Mouse (Mus musculus) thymus, adult 2 months (tissue): ENCODE measurements around the gene Serpina3g. TPM values are rescaled to one million over a fixed set of nuclear protein-coding genes. Genes with fewer than 3 reads are reported as not detected.

Experiments
- DNase-seq: peaks from one replicate; pipeline ENCODE4 v3.0.0; 2021
- H3K27ac ChIP-seq: fragments of 200-500 bp; 2 replicates; pipeline ENCODE4 v1.5.1; 2012; ENCODE audit warnings: low read length, control low read depth; ENCODE audit not compliant: control insufficient read depth, insufficient read depth
- H3K27me3 ChIP-seq: fragments of 200-500 bp; 2 replicates; pipeline ENCODE4 v1.6.1; 2012; ENCODE audit warnings: mild to moderate bottlenecking, low read length, moderate library complexity, mixed read lengths; ENCODE audit not compliant: control insufficient read depth, insufficient read depth
- H3K36me3 ChIP-seq: fragments of 200-500 bp; 2 replicates; pipeline ENCODE4 v1.6.1; 2012; ENCODE audit warnings: mild to moderate bottlenecking, low read length, moderate library complexity; ENCODE audit not compliant: control insufficient read depth, insufficient read depth
- H3K4me1 ChIP-seq: fragments of 200-500 bp; replicated peaks from 2 replicates; pipeline ENCODE4 v1.6.1; 2012; ENCODE audit warnings: low read length; ENCODE audit not compliant: control insufficient read depth, insufficient read depth
- H3K4me3 ChIP-seq: fragments of 200-500 bp; 2 replicates; pipeline ENCODE4 v1.5.1; 2012; ENCODE audit warnings: mild to moderate bottlenecking, low read length, control low read depth, moderate library complexity; ENCODE audit not compliant: control insufficient read depth, insufficient read depth
- CTCF ChIP-seq: fragments of 200-500 bp; IDR thresholded peaks from 2 replicates; pipeline ENCODE4 v1.5.1; 2012; ENCODE audit warnings: mild to moderate bottlenecking, control low read depth, low read length, moderate library complexity, borderline replicate concordance; ENCODE audit not compliant: control insufficient read depth, poor library complexity, insufficient read depth; ENCODE audit errors: extremely low read depth
- POLR2A ChIP-seq: fragments of 200-500 bp; IDR thresholded peaks from 2 replicates; pipeline ENCODE4 v1.6.1; 2012; ENCODE audit warnings: mild to moderate bottlenecking, low read length, control low read depth, moderate library complexity; ENCODE audit not compliant: control insufficient read depth, poor library complexity, insufficient read depth; ENCODE audit errors: extremely low read depth
- WGBS: fragments of 180-500 bp; shearing (Covaris S2); methylation state at CpG from one replicate; pipeline ENCODE4 v1.1.7; 2018; 5-methylcytosine and 5-hydroxymethylcytosine counted together
- polyA plus RNA-seq: library from polyadenylated mRNA; depleted of rRNA; stranded (reverse); fragments of >200 nt; gene quantifications from 2 replicates; pipeline ENCODE4 v1.2.3, GENCODE M21; 2012; rRNA removed

The Serpina3g gene
- 41.7 and 54.4 TPM in 2 replicates for polyA plus RNA-seq

GRCm38 (mm10) chr12:104235915-104236314, at the start of gene Serpina3g:
Gene Serpina3g (plus strand): TSS chr12:104236245.
- DNase-seq: no peak
- H3K27me3 ChIP-seq: no peaks in the 10 kb centered on the region
- no peak for TF ChIP-seq POLR2A
- no peak for TF ChIP-seq CTCF
- no peaks in the 10 kb centered on the region for H3K4me1 ChIP-seq
- 4% methylated on average over 5 of the region's 5 CpGs for WGBS
- H3K36me3 ChIP-seq: no peaks in the 10 kb centered on the region
- no peak within 1 kb of the TSS for H3K4me3 ChIP-seq
- H3K27ac ChIP-seq: no peak within 1 kb of the TSS

GRCm38 (mm10) chr12:104189246-104189645, 46.8 kb upstream of the Serpina3g start:
- Histone ChIP-seq H3K27me3 (no peaks in the 10 kb centered on the region), H3K4me1 (no peaks in the 10 kb centered on the region), H3K4me3 (no peak overlapping the region), H3K27ac (no peak overlapping the region), H3K36me3 (no peaks in the 10 kb centered on the region)
- WGBS: 94% methylated on average over 2 of the region's 2 CpGs
- TF ChIP-seq POLR2A: no peak
- TF ChIP-seq CTCF: no peak
- DNase-seq: no peak

GRCm38 (mm10) chr12:104190852-104191251, 45.2 kb upstream of the Serpina3g start:
- no peaks in the 10 kb centered on the region for H3K27me3 ChIP-seq
- H3K27ac ChIP-seq: no peak overlapping the region
- TF ChIP-seq CTCF (no peak), POLR2A (no peak)
- no peaks in the 10 kb centered on the region for H3K36me3 ChIP-seq
- no peak overlapping the region for H3K4me3 ChIP-seq
- no peaks in the 10 kb centered on the region for H3K4me1 ChIP-seq
- no peak for DNase-seq

GRCm38 (mm10) chr12:104209149-104209548, 26.9 kb upstream of the Serpina3g start:
- no peak for TF ChIP-seq POLR2A
- TF ChIP-seq CTCF: no peak

GRCm38 (mm10) chr12:104209802-104210201, 26.2 kb upstream of the Serpina3g start:
- Histone ChIP-seq H3K27me3 (no peaks in the 10 kb centered on the region), H3K27ac (no peak overlapping the region), H3K36me3 (no peaks in the 10 kb centered on the region), H3K4me3 (no peak overlapping the region), H3K4me1 (no peaks in the 10 kb centered on the region)
- no peak for DNase-seq
- WGBS: 42% methylated on average over 2 of the region's 2 CpGs
- TF ChIP-seq CTCF (no peak), POLR2A (no peak)

More at GRCm38 (mm10) chr12:104209149-104209548, 26.9 kb upstream of the Serpina3g start:
- Histone ChIP-seq H3K4me1 (no peaks in the 10 kb centered on the region), H3K27me3 (no peaks in the 10 kb centered on the region), H3K4me3 (no peak overlapping the region), H3K27ac (no peak overlapping the region), H3K36me3 (no peaks in the 10 kb centered on the region)
- DNase-seq: no peak
- WGBS: 95% methylated on average over 4 of the region's 4 CpGs

- WGBS: 55% methylated on average over 2 of the region's 2 CpGs
- no peak for DNase-seq
- Histone ChIP-seq H3K27me3 (no peaks in the 10 kb centered on the region), H3K36me3 (no peaks in the 10 kb centered on the region), H3K4me1 (no peaks in the 10 kb centered on the region), H3K4me3 (no peak overlapping the region), H3K27ac (no peak overlapping the region)
- TF ChIP-seq CTCF: no peak
- TF ChIP-seq POLR2A: no peak
These were observed 22.2 kb upstream of the Serpina3g start for GRCm38 (mm10) chr12:104213689-104214444.
